Mouse (Mus musculus) midbrain, embryonic 15.5 days (tissue): ENCODE data around the gene Elane. TPM values are rescaled to one million over a fixed set of nuclear protein-coding genes. Genes with fewer than 3 reads are reported as not detected.
A peak's percentile ranks its signal among the peaks of the same experiment; 100 is the strongest.

Source experiments
- ATAC-seq: fragments of 200-750 bp; cut with Nextera tagmentation; replicated peaks from 2 replicates; pipeline ENCODE4 v1.8.0; 2017; ENCODE audit warnings: moderate TSS enrichment
- H3K27ac ChIP-seq: fragments of 300-500 bp; sonication (generic); 2 replicates; pipeline ENCODE4 v1.5.1; 2015; ENCODE audit warnings: mild to moderate bottlenecking, inconsistent platforms
- H3K27me3 ChIP-seq: fragments of 300-500 bp; sonication (generic); replicated peaks from 2 replicates; pipeline ENCODE4 v1.6.1; 2015; ENCODE audit warnings: inconsistent platforms
- H3K36me3 ChIP-seq: fragments of 300-500 bp; sonication (generic); replicated peaks from 2 replicates; pipeline ENCODE4 v1.6.1; 2015; ENCODE audit warnings: inconsistent platforms
- H3K4me1 ChIP-seq: fragments of 300-500 bp; sonication (generic); 2 replicates; pipeline ENCODE4 v1.6.1; 2015; ENCODE audit warnings: inconsistent platforms
- H3K4me2 ChIP-seq: fragments of 300-500 bp; sonication (generic); 2 replicates; pipeline ENCODE4 v1.6.1; 2015; ENCODE audit warnings: inconsistent platforms, mild to moderate bottlenecking, moderate library complexity
- H3K4me3 ChIP-seq: fragments of 300-500 bp; sonication (generic); 2 replicates; pipeline ENCODE4 v1.5.1; 2015; ENCODE audit warnings: mild to moderate bottlenecking, inconsistent platforms
- H3K9ac ChIP-seq: fragments of 300-500 bp; sonication (generic); 2 replicates; pipeline ENCODE4 v1.6.1; 2015; ENCODE audit warnings: mild to moderate bottlenecking, inconsistent platforms
- H3K9me3 ChIP-seq: fragments of 300-500 bp; sonication (generic); 2 replicates; pipeline ENCODE4 v1.6.1; 2016; ENCODE audit warnings: inconsistent platforms
- WGBS: fragments of 180-500 bp; shearing (Covaris S2); methylation state at CpG from one replicate; pipeline ENCODE4 v1.1.7; 2015; ENCODE audit warnings: mixed read lengths; 5-methylcytosine and 5-hydroxymethylcytosine counted together
- polyA plus RNA-seq: library from polyadenylated mRNA; unstranded; fragments of >200 nt; fragmentation: Nextera tagmentation; extraction: Ambion mirVana; gene quantifications from 2 replicates; pipeline ENCODE4 v1.2.1, GENCODE M21; 2015

The Elane gene
- polyA plus RNA-seq, 1 experiment from 2014 or later: not detected

DNA sequence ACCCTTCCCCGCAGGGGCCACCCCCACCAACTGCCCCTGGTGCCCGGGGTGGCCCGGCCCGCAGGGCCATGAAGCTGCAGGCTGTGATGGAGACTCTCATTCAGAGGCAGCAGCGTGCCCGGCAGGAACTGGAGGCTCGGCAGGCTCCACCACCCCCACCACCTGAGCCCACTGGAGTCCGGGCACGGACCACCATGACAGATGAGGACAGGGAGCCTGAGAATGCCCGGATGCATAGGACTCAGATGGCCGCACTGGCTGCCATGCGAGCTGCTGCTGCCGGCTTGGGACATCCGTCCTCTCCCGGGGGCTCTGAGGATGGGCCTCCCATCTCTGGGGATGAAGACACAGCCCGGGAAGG is 44.8 kb downstream of the Elane start:
- WGBS: 79% methylated on average over 16 of the region's 16 CpGs
- Histone ChIP-seq H3K4me2 (no peak overlapping the region), H3K9me3 (no peaks in the 10 kb centered on the region), H3K4me3 (no peak overlapping the region), H3K4me1 (peaks cover 46% of the 10 kb centered on the region), H3K27me3 (no peaks in the 10 kb centered on the region), H3K9ac (no peak overlapping the region), H3K27ac (no peak overlapping the region), H3K36me3 (peaks cover 6% of the 10 kb centered on the region; the same call in 1 of the 2 replicates)
- no peak for ATAC-seq

GRCm38 (mm10) chr10:79931797-79932196 is 45.8 kb downstream of the Elane start:
- ATAC-seq: no peak
- Histone ChIP-seq H3K4me3 (no peak overlapping the region), H3K36me3 (peaks cover 6% of the 10 kb centered on the region; the same call in 1 of the 2 replicates), H3K9ac (no peak overlapping the region), H3K4me1 (peaks cover 43% of the 10 kb centered on the region), H3K9me3 (no peaks in the 10 kb centered on the region), H3K4me2 (no peak overlapping the region), H3K27me3 (no peaks in the 10 kb centered on the region), H3K27ac (no peak overlapping the region)
- 83% methylated on average over 9 of the region's 9 CpGs for WGBS

- Histone ChIP-seq H3K27ac (peak overlapping the region; percentile 39; the same call in 1 of the 2 replicates), H3K36me3 (peaks cover 6% of the 10 kb centered on the region; the same call in 1 of the 2 replicates)
Measured at GRCm38 (mm10) chr10:79932736-79933135, 46.7 kb downstream of the Elane start.

GRCm38 (mm10) chr10:79933145-79933679 is 47.2 kb downstream of the Elane start:
- no peak for ATAC-seq
- peaks cover 6% of the 10 kb centered on the region; the same call in 1 of the 2 replicates for H3K36me3 ChIP-seq
- H3K4me1 ChIP-seq: peaks cover 50% of the 10 kb centered on the region

More at GRCm38 (mm10) chr10:79932736-79933135, 46.7 kb downstream of the Elane start:
- H3K4me2 ChIP-seq: no peak overlapping the region
- 27% methylated on average over 8 of the region's 8 CpGs for WGBS
- H3K4me3 ChIP-seq: no peak overlapping the region
- no peak overlapping the region for H3K9ac ChIP-seq
- ATAC-seq: no peak
- no peaks in the 10 kb centered on the region for H3K9me3 ChIP-seq
- no peaks in the 10 kb centered on the region for H3K27me3 ChIP-seq
- H3K4me1 ChIP-seq: peaks cover 50% of the 10 kb centered on the region

DNA sequence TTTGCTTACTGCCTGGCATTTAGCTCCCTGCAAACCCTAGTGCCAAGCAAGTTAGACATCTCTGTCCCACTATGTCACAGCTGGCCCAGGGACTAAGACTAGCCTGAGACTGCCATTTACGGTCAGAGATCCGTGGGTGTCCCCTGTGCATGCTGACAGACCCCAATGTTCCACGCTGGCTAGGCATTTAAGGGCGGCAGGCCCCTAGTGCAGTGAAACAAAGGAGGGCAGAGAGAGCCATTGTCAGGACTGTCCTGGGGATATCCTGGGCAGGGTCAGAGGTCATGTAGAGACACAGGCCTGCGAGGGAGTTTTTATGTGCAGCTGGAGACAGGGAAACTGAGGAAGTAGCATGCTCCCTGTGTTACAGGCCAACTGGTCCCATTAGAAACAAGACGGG is 47.8 kb downstream of the Elane start:
- H3K36me3 ChIP-seq: peaks cover 6% of the 10 kb centered on the region; the same call in 1 of the 2 replicates

More at GRCm38 (mm10) chr10:79933145-79933679, 47.2 kb downstream of the Elane start:
- H3K27ac ChIP-seq: peak overlapping the region; percentile 42; the same call in 1 of the 2 replicates
- no peaks in the 10 kb centered on the region for H3K9me3 ChIP-seq
- H3K27me3 ChIP-seq: no peaks in the 10 kb centered on the region
- H3K9ac ChIP-seq: no peak overlapping the region
- H3K4me2 ChIP-seq: 0 out of 2 replicates have a peak overlapping the region, but pooled peaks have one; percentile 2
- WGBS: 69% methylated on average over 9 of the region's 9 CpGs
- H3K4me3 ChIP-seq: no peak overlapping the region

GRCm38 (mm10) chr10:79934272-79934721 is 48.2 kb downstream of the Elane start:
- H3K27ac ChIP-seq: 0 out of 2 replicates have a peak overlapping the region, but pooled peaks have one; percentile 42
- WGBS: 71% methylated on average over 13 of the region's 13 CpGs
- H3K27me3 ChIP-seq: no peaks in the 10 kb centered on the region
- peaks cover 41% of the 10 kb centered on the region for H3K4me1 ChIP-seq
- no peak overlapping the region for H3K9ac ChIP-seq
- H3K36me3 ChIP-seq: peaks cover 6% of the 10 kb centered on the region; the same call in 1 of the 2 replicates
- H3K4me2 ChIP-seq: no peak overlapping the region
- ATAC-seq: peak; percentile 20; the same call in 1 of the 2 replicates
- no peaks in the 10 kb centered on the region for H3K9me3 ChIP-seq
- no peak overlapping the region for H3K4me3 ChIP-seq

More for the DNA sequence above, 47.8 kb downstream of the Elane start:
- 36% methylated on average over 6 of the region's 6 CpGs for WGBS
- H3K4me1 ChIP-seq: peaks cover 45% of the 10 kb centered on the region
- H3K27me3 ChIP-seq: no peaks in the 10 kb centered on the region
- H3K4me3 ChIP-seq: no peak overlapping the region
- ATAC-seq: no peak
- H3K27ac ChIP-seq: peak overlapping the region; percentile 42; the same call in 1 of the 2 replicates
- no peak overlapping the region for H3K9ac ChIP-seq
- no peaks in the 10 kb centered on the region for H3K9me3 ChIP-seq
- H3K4me2 ChIP-seq: no peak overlapping the region

- WGBS: 90% methylated on average over 16 of the region's 16 CpGs
- Histone ChIP-seq H3K4me3 (no peak overlapping the region), H3K9ac (no peak overlapping the region), H3K9me3 (no peaks in the 10 kb centered on the region), H3K36me3 (peaks cover 6% of the 10 kb centered on the region; the same call in 1 of the 2 replicates), H3K4me1 (peaks cover 34% of the 10 kb centered on the region), H3K27me3 (no peaks in the 10 kb centered on the region), H3K27ac (0 out of 2 replicates have a peak overlapping the region, but pooled peaks have one; percentile 14), H3K4me2 (no peak overlapping the region)
- ATAC-seq: no peak
Measured at GRCm38 (mm10) chr10:79934794-79935569, 48.9 kb downstream of the Elane start.

DNA sequence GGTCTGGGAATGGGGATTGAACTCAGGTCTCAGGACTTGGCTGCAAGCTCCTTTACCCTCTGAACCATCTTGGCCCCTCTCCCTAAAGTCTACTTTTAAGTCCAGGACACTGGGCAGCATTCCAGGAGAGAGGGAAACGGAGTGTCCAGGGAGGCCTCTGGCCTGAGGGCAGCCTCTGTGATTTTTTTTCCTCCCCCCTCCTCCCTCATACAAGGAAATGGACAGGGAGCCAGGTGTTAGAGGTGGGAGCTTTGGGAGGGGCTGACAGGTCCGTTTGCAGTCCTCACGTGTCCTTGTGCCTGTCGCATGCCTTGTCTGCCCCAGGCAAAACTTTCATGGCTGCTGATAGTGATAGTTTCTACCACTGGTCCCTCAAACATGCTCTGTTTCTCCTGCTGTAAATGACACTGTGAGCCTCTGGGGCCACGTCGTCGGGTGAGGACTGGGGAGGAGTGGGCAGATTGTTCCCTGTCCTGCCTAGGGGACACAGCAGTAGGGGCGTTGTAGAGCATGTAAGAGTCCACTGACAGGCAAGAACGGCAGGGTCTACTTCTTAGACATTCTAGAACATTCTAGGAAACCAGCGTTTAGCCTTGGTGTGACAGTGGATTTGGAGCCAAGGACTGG is 50.4 kb downstream of the Elane start:
- ATAC-seq: no peak
- Histone ChIP-seq H3K4me2 (no peak overlapping the region), H3K4me1 (peaks cover 34% of the 10 kb centered on the region), H3K27ac (0 out of 2 replicates have a peak overlapping the region, but pooled peaks have one; percentile 12), H3K4me3 (no peak overlapping the region), H3K9me3 (no peaks in the 10 kb centered on the region), H3K27me3 (no peaks in the 10 kb centered on the region), H3K9ac (no peak overlapping the region), H3K36me3 (peaks cover 1% of the 10 kb centered on the region; the same call in 1 of the 2 replicates)
- WGBS: 73% methylated on average over 10 of the region's 10 CpGs

GRCm38 (mm10) chr10:79936911-79937441 is 50.9 kb downstream of the Elane start:
- H3K9me3 ChIP-seq: no peaks in the 10 kb centered on the region
- no peaks in the 10 kb centered on the region for H3K27me3 ChIP-seq
- H3K4me2 ChIP-seq: no peak overlapping the region
- 0 out of 2 replicates have a peak overlapping the region, but pooled peaks have one; percentile 12 for H3K27ac ChIP-seq
- no peaks in the 10 kb centered on the region; the same call in 1 of the 2 replicates for H3K36me3 ChIP-seq
- H3K4me3 ChIP-seq: no peak overlapping the region
- H3K4me1 ChIP-seq: peaks cover 34% of the 10 kb centered on the region
- no peak overlapping the region for H3K9ac ChIP-seq
- WGBS: 60% methylated on average over 27 of the region's 27 CpGs
- ATAC-seq: no peak
